Mouse (Mus musculus) hematopoietic stem cell, adult 5-6 weeks (primary cell): Measurements from ENCODE around the gene Med13. TPM values are rescaled to one million over a fixed set of nuclear protein-coding genes. Genes with fewer than 3 reads are reported as not detected.
"Not testable (repeated sequence)": the region's sequence is repeated elsewhere in the genome, so short reads cannot be mapped to it uniquely, and the experiment has no call there.

Experiments
- ATAC-seq, 2 experiments: fragments of 125-278 bp in 1 of 2; replicated peaks in 1 of 2; 2 replicates each; pipeline ENCODE4 v1.8.0; 2016 to 2017; ENCODE audit warnings: inconsistent platforms in 2 of 2, mild to moderate bottlenecking in 2 of 2, moderate number of reproducible peaks in 2 of 2, low read depth in 1 of 2, moderate TSS enrichment in 1 of 2; ENCODE audit not compliant: low FRiP score in 2 of 2, poor library complexity in 2 of 2, severe bottlenecking in 2 of 2, insufficient read depth in 1 of 2, low TSS enrichment in 1 of 2
- total RNA-seq: library from RNA; stranded (forward); fragments of 172-1452, 232-1000 nt; gene quantifications from 2 replicates; pipeline ENCODE4 v1.2.3, GENCODE M21; 2017

The Med13 gene
- total RNA-seq, 1 experiment from 2014 or later, result 73.0 TPM

DNA sequence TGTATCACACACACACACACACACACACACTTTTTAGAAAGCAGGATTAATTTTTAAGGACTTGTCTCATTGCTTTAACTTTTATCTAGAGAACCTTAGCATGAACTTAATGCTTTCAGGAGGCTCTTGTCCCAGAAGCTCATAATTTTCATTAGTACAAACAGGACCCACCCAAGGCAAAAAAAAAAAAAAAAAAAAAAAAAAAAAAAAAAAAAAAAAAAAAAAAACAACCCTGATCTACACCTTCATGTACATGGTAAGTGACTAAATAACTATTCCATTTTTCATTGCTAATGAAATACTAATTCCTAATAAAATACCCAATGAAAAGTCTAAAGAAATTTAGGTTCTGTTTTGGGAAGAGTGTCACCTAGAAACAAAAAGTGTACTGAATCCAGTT, 8.5 kb downstream of the Med13 start:
- no peak for ATAC-seq

DNA sequence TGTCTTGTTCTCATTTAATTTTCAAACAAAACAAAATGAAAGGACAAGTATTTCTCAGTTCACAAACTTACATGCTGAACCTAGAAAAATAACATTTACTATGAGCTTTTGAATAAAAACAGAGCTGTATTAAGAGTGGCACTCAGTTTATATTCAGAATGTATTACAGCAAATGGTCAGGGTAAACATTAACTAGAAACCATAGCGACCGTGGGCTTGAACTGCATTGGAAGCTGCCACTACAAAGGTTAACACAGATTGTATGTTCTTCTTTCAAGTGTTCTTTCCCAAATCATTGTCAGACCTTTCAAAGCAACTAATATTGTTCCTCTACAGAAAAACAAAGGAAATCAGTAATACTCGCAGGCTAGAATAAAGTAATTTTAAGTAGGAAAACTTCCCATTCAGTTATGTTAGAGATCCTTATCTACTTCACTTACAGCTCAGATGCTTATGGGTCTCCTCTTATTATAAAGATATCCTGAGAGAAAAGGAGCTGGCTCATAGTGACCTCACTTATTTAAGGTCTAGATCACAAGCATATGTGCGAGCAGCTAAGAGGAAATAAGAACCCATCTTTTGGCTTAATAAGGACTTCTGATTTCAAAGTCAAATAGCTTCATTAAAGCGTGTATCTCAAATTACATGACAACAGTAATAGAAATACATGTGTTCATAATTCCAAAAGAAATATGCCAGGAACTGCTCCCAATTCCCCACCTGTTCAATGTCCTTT, 9.8 kb downstream of the Med13 start:
- no peak for ATAC-seq

DNA sequence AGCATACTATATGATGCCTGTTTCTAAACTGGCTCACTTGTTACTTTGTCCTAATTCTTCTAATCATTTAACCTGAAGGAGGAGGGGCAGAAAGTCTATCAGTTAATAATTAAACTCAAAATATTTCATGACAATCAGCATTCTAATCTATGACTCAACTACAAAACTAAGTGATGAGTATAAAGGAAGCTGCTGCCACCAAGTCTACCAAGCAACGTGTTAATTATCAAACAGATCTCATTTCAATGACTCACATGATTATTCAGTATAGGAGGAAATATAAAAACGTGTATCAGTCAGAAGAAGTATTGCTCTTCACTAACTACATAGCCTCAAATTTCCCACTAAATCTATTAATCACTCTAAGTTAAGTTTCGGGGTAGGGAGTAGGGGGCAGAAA, 10.9 kb downstream of the Med13 start:
- ATAC-seq, result no peak

DNA sequence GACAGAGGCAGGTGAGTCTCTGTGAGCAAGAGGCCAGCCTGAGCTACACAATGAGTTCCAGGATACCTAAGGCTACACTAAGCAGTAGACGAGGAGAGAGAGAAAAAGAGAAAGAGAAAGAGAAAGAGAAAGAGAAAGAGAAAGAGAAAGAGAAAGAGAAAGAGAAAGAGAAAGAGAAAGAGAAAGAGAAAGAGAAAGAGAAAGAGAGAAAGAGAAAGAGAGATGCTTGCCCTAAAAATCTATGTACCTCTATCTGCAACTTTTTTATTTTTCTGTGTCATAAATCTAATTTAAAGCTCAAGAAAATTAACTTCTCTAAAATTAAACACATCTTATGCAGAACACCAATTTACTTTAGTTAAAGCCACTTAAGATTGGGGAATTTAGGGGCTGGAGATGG, 12.5 kb downstream of the Med13 start:
- ATAC-seq, result not testable (repeated sequence)

DNA sequence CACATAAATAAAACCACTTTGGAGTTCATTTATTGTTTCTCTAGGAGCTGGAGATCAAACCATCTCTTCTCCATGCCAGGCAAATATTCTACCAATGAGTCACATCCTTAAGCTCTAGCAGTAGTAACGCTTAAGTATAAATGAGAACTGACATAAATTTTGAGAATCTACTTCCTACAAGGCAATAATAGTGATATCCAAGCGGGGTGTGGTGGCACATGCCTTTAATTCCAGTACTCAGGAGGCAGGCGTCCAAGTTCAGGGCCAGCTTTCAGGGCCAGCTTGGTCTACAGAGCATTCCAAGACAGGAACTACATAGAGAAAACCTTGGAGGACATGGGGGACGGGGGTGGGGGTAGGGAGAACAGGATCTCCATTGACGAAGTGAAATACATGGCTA, 33.2 kb downstream of the Med13 start:
- no peak for ATAC-seq

DNA sequence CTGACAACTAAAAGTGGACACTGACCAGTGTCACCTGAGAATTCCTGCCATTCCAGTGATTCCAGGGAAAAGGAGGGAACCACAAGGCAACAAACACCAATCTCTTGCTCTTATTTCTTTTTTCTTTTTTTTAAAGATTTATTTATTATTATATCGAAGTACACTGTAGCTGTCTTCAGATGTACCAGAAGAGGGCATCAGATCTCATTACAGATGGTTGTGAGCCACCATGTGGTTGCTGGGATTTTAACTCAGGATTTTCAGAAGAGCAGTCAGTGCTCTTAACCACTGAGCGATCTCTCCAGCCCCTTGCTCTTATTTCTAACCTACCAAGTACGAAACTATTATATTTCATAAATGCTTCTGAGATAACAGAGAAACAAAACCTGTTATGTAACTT, 42.4 kb downstream of the Med13 start:
- ATAC-seq, result not testable (repeated sequence)

DNA sequence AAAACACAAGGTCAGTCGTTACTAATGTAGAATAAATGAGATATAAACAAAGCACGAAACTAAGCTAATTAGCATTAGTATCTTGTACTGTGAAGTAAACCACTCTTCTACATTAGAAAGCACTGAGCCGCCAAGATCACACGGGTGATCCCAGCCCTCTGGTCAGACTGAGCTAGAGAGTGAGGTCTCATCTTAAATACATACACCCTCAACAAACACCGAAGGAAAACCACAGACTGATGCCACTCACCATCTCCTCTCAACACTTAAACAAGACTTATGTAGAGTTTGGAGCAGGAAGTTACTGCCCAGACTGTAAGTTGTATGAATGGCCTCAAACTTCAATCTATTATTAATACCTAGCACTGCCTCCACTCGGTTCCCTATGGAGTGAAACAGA, 47.1 kb downstream of the Med13 start:
- ATAC-seq, result no peak

DNA sequence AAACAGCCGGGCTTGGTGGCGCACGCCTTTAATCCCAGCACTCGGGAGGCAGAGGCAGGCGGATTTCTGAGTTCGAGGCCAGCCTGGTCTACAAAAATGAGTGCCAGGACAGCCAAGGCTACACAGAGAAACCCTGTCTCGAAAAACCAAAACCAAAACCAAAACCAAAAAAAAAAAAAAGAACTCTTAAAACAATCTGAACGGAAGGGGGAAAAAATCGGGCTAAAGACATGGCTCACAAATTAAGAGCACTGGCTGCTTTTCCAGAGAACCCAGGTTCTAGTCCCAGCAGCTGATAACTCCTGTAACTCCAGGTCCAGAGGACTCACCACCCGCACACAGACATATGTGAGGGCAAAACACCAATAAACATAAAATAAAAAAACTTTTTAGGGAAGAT, 65.2 kb downstream of the Med13 start:
- not testable (repeated sequence) for ATAC-seq

DNA sequence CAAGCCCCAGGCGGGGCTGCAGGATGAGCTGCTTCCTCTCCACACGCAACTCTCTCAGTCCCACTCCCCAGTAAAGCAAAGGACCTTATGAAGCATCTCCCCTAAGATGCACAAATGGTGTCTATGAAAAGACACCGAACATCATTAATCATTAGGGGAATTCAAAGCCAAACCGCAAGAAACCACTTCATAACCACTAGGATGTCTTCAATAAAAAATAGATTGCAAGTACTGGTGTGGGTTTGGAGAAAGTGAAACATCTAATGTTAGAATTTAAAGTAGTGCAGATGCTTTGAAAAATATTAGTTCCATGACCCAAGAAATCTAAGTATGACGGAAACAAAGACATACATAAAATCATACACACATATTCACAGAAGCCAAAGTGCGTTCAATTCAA, 65.7 kb downstream of the Med13 start:
- no peak for ATAC-seq

DNA sequence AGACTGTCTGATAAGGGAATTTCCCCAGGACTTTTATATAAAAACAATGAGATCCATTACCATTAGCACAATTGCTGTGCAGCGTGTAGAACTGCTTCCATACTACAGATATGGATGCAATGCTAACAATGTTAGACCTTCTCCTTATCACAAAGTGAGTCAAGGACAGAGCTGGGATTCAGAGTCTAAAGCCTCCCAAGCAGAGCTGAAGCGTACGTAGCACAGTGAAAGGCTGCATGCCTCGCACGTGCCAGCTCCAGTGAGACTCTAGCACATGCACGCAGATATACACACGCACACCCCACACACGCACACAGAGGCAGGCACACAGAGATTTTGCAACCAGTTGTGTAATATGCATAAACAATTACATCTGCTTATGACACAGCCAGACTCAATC, 71.7 kb downstream of the Med13 start:
- no peak for ATAC-seq

DNA sequence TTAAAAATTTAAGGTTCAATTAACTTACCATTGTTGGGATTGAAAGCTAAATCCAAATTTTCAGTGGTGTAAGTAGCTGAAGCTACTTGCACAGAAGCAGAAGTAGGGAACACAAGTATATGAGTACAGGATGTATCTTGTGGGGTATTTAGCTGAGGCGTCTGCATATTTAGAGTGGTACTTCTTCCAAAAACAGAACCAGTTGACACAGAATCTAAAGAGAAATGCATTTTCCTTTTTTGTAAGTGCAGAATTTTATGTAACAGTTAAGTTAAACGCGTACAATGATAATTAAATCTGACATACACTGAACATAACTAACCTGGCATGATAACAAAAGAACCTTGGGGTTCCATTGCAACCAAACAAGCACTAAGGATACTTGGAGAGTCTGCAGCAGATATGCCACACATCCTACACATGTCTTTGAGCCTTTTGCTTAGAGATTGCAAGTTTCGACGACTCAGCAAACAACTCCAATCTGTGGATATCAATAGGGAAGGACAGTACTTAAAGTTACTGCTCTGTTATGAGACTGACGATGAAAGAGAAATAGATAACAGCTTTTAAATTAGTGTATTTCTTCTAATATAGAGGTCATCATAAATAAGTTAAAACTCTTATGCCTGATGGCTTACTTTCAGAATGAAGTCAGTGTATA, 78.8 kb downstream of the Med13 start:
- ATAC-seq, result no peak

DNA sequence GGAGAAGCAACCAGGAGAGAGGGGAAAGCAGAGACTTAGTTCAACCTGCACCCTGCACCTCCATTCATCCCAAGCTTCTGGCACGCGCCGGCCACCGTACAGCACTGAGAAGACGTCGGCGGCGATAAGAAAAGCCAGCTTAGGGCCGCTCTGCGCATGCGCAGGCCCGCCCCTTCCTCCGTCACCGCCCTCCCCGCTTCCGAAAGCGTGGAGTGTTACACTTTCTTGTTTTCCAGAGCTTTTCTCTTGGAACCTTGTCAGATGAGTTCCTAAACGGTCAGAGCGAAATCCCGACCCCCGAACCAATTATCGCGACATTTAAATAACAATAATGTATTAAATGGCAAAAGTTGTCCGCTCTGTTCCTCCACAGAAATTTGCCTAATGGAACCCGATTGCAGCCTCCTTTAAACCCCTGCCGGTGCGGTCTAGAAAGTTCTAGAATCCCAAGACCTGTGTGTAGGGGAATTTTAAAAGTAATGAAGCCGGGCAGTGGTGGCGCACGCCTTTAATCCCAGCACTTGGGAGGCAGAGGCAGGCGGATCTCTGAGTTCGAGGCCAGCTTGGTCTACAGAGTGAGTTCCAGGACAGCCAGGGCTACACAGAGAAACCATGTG, 99.8 kb downstream of the Med13 start, which contains the start of gene Ints2:
Gene Ints2, minus strand, starts transcription at position 116 of the 617 bp plus-strand sequence.
- ATAC-seq, result peak; percentile 91 to 95

DNA sequence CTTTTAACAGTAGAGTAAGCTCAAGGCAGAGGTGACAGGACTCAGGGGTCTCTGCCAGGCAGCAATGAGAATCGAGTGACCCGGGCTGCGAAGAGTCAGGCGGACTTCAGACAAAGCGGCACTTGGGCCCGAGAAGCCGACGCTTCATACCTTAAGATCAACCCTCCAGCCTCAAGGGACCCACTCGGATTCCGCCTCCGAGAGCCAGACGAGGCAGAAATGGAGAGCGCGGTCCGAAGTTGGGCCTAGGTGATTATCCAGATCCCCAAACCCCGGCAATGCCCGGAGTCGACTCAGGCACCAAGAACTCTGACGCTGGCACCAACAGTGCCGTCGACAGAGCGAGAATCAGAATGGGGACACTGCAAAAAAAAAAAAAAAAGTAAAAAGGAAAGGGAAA, 100.3 kb downstream of the Med13 start:
- ATAC-seq, result peak; percentile 55 to 60

DNA sequence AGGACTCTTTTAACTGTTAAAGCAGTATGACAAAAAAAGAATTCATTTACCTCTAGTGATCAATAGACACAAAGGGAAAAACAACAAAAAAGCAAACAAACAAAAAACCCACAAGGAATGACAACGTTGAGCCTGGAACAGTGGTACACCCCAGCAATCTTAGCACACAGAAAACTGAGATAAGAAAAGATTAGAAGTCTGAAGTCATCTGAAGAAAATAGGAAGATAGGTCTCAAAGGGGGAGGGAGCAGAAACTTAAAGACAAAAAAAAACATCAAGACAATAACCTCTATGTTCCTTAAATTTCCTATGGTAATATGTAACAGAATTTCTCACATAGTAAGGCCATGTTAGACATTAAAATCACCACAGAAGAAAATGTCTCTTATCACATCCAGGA, 104.1 kb downstream of the Med13 start:
- ATAC-seq, result no peak

DNA sequence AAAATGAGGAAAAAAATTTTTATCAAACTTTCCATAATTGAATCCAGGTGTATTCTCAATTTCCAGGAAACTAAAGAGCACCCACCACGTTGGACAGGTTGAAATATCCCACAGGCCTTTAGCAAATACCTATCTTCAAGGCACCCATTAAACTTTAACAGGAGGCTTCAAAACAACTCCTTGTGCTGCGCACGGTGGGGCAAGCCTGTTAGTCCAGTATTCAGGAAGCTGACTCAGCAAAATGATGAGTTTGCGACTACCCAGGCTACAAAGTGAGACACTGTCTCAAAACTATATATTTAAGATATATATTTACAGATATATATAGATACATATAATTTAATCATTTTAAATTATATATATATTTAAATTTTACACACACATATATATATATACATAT, 125.0 kb downstream of the Med13 start:
- ATAC-seq, result no peak

DNA sequence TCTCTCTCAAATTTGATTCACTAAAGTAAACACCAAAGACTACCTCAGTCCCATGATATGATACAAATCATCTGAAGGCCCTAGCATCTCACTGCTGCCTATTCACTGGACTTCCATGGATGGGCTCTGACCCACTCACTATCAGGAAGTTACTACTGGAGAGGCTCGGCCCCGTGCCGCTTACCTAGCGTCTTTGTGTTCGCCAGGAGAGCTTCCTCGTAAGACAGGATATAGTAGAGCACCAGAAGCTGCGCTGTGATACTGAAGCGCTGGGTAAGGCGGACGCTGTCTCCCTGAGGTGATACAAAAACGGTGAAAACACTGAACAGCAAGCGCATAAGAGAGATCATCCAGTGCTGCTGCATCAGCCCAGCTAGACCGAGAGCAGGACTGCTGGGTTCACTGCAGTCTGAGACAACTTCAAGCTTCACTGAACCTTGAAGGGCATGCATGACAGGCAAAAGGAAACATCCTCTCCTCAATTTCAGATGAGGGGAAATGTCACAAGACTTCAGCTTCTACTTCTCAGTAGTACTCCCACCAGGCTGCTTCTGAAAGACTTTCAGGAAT, 125.5 kb downstream of the Med13 start:
- ATAC-seq, result no peak

DNA sequence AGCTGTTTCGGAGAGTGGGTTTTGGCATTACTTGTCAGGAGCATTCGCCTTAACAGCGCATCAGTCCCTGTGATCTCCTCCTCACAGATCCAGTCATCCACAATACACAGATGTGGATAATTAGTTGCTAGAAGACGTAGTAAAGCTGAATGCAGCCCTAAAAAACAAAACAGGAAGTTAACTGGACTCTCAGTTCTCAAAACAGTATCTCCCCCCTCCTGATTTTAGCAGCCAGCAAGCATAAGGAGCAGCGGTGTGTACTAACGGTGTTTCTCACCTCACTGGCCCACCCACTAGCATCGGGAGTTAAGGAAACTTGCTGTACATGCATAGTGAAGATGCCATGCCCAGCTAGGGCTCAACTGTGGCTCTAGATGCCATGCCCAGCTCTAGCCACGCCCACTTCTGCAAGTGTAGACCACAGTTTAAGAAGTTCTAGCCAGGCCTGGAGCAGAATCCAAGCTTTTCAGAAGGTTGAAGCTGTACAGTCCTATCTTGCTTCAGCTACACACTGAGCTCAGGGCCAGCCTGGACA, 130.7 kb downstream of the Med13 start:
- ATAC-seq, result no peak

DNA sequence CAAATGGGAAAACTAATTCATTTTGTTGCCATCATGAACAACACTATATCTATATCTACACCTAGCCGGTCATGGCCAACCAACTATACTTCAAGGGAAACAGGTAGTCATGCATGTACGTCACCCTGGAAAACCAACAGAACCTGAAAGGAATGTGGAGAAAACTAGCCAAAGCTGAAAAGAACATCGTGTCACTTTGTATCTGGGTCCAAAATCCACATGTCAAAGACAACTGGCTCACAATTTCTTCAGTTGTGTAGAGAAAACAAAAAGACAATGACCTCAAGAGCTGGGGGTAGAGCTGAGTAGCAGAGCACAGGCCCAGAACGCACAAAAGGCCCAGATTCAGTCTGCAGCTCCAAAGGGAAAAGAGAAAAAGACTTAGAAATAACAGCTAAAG, 131.6 kb downstream of the Med13 start:
- no peak for ATAC-seq
